Mouse (Mus musculus) stomach, embryonic 15.5 days (tissue): ENCODE measurements around the gene Cdc5l. TPM values are rescaled to one million over a fixed set of nuclear protein-coding genes. Genes with fewer than 3 reads are reported as not detected.

Experiments
- ATAC-seq: fragments of 200-750 bp; cut with Nextera tagmentation; 2 replicates; pipeline ENCODE4 v1.8.0; 2017; ENCODE audit warnings: low read depth, moderate number of reproducible peaks, moderate TSS enrichment; ENCODE audit not compliant: insufficient read depth, low FRiP score
- H3K27ac ChIP-seq: fragments of 300-500 bp; sonication (generic); 2 replicates; pipeline ENCODE4 v1.5.1; 2015; ENCODE audit warnings: mild to moderate bottlenecking, inconsistent platforms
- H3K27me3 ChIP-seq: fragments of 300-500 bp; sonication (generic); replicated peaks from 2 replicates; pipeline ENCODE4 v1.6.1; 2015; ENCODE audit warnings: inconsistent platforms
- H3K36me3 ChIP-seq: fragments of 300-500 bp; sonication (generic); 2 replicates; pipeline ENCODE4 v1.6.1; 2015; ENCODE audit warnings: inconsistent platforms
- H3K4me1 ChIP-seq: fragments of 300-500 bp; sonication (generic); 2 replicates; pipeline ENCODE4 v1.6.1; 2015; ENCODE audit warnings: inconsistent platforms
- H3K4me2 ChIP-seq: fragments of 300-500 bp; sonication (generic); 2 replicates; pipeline ENCODE4 v1.6.1; 2015; ENCODE audit warnings: mild to moderate bottlenecking, inconsistent platforms
- H3K4me3 ChIP-seq: fragments of 300-500 bp; sonication (generic); replicated peaks from 2 replicates; pipeline ENCODE4 v1.5.1; 2015; ENCODE audit warnings: inconsistent platforms
- H3K9ac ChIP-seq: fragments of 300-500 bp; sonication (generic); 2 replicates; pipeline ENCODE4 v1.6.1; 2015; ENCODE audit warnings: inconsistent platforms
- H3K9me3 ChIP-seq: fragments of 300-500 bp; sonication (generic); 2 replicates; pipeline ENCODE4 v1.6.1; 2016; ENCODE audit warnings: inconsistent platforms
- WGBS: fragments of 180-500 bp; shearing (Covaris S2); methylation state at CpG from one replicate; pipeline ENCODE4 v1.1.7; 2015; 5-methylcytosine and 5-hydroxymethylcytosine counted together
- polyA plus RNA-seq: library from polyadenylated mRNA; unstranded; fragments of >200 nt; fragmentation: Nextera tagmentation; extraction: Ambion mirVana; gene quantifications from 2 replicates; pipeline ENCODE4 v1.2.1, GENCODE M21; 2015

The Cdc5l gene
- 55.7 and 59.0 TPM in 2 replicates for polyA plus RNA-seq

GRCm38 (mm10) chr17:45433419-45434261 lies at the start of gene Cdc5l:
Gene Cdc5l, minus strand, starts transcription at chr17:45433737.
- Histone ChIP-seq H3K4me2 (peak within 1 kb of the TSS; percentile 86), H3K27ac (peak within 1 kb of the TSS; percentile 99), H3K4me1 (peaks cover 16% of the 10 kb centered on the region), H3K9me3 (no peaks in the 10 kb centered on the region), H3K4me3 (peak within 1 kb of the TSS; percentile 89), H3K9ac (peak within 1 kb of the TSS; percentile 78), H3K27me3 (no peaks in the 10 kb centered on the region), H3K36me3 (no peaks in the 10 kb centered on the region)
- WGBS, result under 1% methylated on average over 73 of the region's 73 CpGs
- ATAC-seq, result peak; percentile 95

- no peak overlapping the region for H3K4me2 ChIP-seq
- no peak for ATAC-seq
- no peaks in the 10 kb centered on the region for H3K36me3 ChIP-seq
- no peak overlapping the region for H3K9ac ChIP-seq
- H3K4me3 ChIP-seq, result no peak overlapping the region
- H3K27ac ChIP-seq, result no peak overlapping the region
- 18% methylated on average over 2 of the region's 2 CpGs for WGBS
- H3K9me3 ChIP-seq, result no peaks in the 10 kb centered on the region
- H3K27me3 ChIP-seq, result peaks cover 6% of the 10 kb centered on the region; the same call in 1 of the 2 replicates
- H3K4me1 ChIP-seq, result no peaks in the 10 kb centered on the region
Measured at GRCm38 (mm10) chr17:45480429-45480828, 46.9 kb upstream of the Cdc5l start.

- no peak for ATAC-seq
- Histone ChIP-seq H3K27ac (no peak overlapping the region), H3K9ac (no peak overlapping the region), H3K4me2 (no peak overlapping the region), H3K27me3 (peaks cover 17% of the 10 kb centered on the region; the same call in 1 of the 2 replicates), H3K9me3 (no peaks in the 10 kb centered on the region), H3K36me3 (no peaks in the 10 kb centered on the region), H3K4me3 (no peak overlapping the region), H3K4me1 (0 out of 2 replicates have a peak, but pooled peaks cover 7% of the 10 kb centered on the region)
- 11% methylated on average over 12 of the region's 12 CpGs for WGBS
Measured at GRCm38 (mm10) chr17:45478234-45478825, 44.8 kb upstream of the Cdc5l start.

DNA sequence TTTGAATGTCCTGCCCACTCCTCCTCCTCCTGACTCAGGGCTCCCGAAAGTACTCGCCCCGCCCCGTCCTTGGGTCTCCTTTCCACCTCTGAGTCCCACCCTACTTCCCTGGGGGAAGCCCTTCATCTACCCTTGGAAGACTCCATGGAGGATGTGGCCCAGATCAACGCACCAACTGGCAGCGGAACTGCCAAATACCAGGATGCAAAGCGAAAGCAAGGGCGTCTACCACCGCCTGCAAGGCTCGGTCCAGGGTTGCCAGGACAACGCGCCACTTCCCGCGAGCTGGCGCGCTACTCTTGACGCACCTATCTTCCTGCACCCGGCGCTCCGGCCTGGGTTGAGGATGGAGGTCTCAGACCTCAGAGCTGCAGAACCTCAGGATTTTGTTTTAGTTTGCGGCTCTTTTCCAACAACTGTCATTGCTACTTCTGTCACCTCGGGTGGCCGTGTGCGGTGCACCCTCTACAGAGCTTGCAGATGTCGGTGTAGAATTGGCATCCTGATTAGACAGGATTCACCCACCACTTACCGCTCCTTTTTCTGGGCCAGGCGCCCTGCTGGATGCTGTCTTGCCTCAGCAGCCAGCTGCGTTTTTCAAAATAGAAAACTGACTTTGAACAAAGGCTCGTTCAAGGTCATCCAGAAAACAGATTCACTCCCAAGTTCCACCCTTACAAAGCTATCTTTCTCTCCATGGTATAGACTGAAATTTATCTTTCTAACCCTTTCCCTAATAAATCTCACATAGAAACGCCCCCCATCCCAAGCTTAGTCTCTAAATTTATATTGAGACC lies 41.3 kb upstream of the Cdc5l start, which contains the start of gene Spats1:
Spats1 (minus strand) TSS at position 747 of the 797 bp plus-strand sequence.
- Histone ChIP-seq H3K9me3 (no peaks in the 10 kb centered on the region), H3K27me3 (peaks cover 17% of the 10 kb centered on the region; the same call in 1 of the 2 replicates), H3K27ac (no peak within 1 kb of the TSS), H3K4me1 (0 out of 2 replicates have a peak, but pooled peaks cover 7% of the 10 kb centered on the region), H3K9ac (no peak within 1 kb of the TSS), H3K4me3 (peak within 1 kb of the TSS; percentile 37), H3K4me2 (peak within 1 kb of the TSS; percentile 65), H3K36me3 (no peaks in the 10 kb centered on the region)
- peak; percentile 22; the same call in 1 of the 2 replicates for ATAC-seq
- WGBS, result 5% methylated on average over 30 of the region's 30 CpGs

- no peak overlapping the region for H3K9ac ChIP-seq
Measured at GRCm38 (mm10) chr17:45474146-45474545, 40.6 kb upstream of the Cdc5l start.

DNA sequence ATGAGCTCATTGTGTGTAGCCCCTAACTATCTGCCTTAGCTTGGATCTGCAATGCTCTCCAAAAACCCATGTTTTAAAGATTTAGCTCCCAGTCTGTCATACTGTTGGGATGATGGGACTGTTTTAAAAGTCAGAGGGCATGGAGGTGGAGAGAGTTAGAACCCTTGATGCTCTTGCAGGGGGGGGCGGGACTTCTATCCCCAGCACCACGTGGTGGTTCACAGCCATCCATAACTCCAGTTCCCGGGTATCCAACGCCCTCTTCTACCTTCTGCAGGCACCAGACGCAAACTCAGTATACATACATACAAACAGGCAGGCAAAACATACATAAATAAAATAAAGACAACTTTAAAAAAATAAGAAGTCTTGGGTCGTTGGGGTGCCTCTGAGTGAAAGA lies 40.1 kb upstream of the Cdc5l start:
- Histone ChIP-seq H3K9ac (no peak overlapping the region), H3K36me3 (no peaks in the 10 kb centered on the region), H3K27ac (no peak overlapping the region), H3K4me1 (0 out of 2 replicates have a peak, but pooled peaks cover 7% of the 10 kb centered on the region), H3K9me3 (no peaks in the 10 kb centered on the region), H3K4me2 (no peak overlapping the region), H3K4me3 (no peak overlapping the region), H3K27me3 (peaks cover 17% of the 10 kb centered on the region; the same call in 1 of the 2 replicates)
- no peak for ATAC-seq
- WGBS, result 72% methylated on average over 6 of the region's 6 CpGs

More at GRCm38 (mm10) chr17:45474146-45474545, 40.6 kb upstream of the Cdc5l start:
- H3K27ac ChIP-seq, result no peak overlapping the region
- 0 out of 2 replicates have a peak, but pooled peaks cover 7% of the 10 kb centered on the region for H3K4me1 ChIP-seq
- 73% methylated on average over 8 of the region's 8 CpGs for WGBS
- H3K27me3 ChIP-seq, result peaks cover 17% of the 10 kb centered on the region; the same call in 1 of the 2 replicates
- H3K4me2 ChIP-seq, result peak overlapping the region; percentile 65
- no peaks in the 10 kb centered on the region for H3K9me3 ChIP-seq
- ATAC-seq, result no peak
- H3K36me3 ChIP-seq, result no peaks in the 10 kb centered on the region
- peak overlapping the region; percentile 37 for H3K4me3 ChIP-seq

GRCm38 (mm10) chr17:45470726-45471125 lies 37.2 kb upstream of the Cdc5l start:
- no peaks in the 10 kb centered on the region for H3K9me3 ChIP-seq
- no peak for ATAC-seq
- no peak overlapping the region for H3K27ac ChIP-seq
- H3K36me3 ChIP-seq, result no peaks in the 10 kb centered on the region
- no peak overlapping the region for H3K4me2 ChIP-seq
- 0 out of 2 replicates have a peak, but pooled peaks cover 7% of the 10 kb centered on the region for H3K4me1 ChIP-seq
- peaks cover 13% of the 10 kb centered on the region; the same call in 1 of the 2 replicates for H3K27me3 ChIP-seq
- 76% methylated on average over 7 of the region's 7 CpGs for WGBS
- H3K9ac ChIP-seq, result no peak overlapping the region
- H3K4me3 ChIP-seq, result no peak overlapping the region

GRCm38 (mm10) chr17:45468302-45468701 lies 34.8 kb upstream of the Cdc5l start:
- ATAC-seq, result no peak
- 77% methylated on average over 5 of the region's 5 CpGs for WGBS
- H3K27ac ChIP-seq, result no peak overlapping the region

DNA sequence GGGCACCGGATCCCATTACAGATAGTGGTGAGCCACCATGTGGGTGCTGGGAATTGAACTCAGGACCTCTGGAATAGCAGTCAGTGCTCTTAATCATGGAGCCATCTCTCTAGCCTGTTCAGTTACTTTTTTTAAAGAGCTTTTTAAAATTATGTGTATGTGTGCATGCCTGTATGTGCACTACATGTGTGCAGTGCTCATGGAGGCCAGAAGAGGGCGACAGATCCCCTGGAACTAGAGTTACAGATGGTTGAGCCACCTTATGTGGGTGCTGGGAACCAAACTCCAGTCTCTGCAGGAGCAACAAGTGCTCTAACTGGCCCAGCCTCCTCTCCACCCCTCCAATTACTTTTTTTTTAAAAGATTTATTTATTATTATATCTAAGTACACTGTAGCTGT lies 33.2 kb upstream of the Cdc5l start:
- H3K27ac ChIP-seq, result no peak overlapping the region
- no peak overlapping the region for H3K9ac ChIP-seq
- H3K4me3 ChIP-seq, result no peak overlapping the region
- H3K4me1 ChIP-seq, result no peaks in the 10 kb centered on the region
- H3K36me3 ChIP-seq, result no peaks in the 10 kb centered on the region
- no peak for ATAC-seq
- WGBS, result 67% methylated on average over 2 of the region's 2 CpGs
- no peaks in the 10 kb centered on the region for H3K27me3 ChIP-seq
- H3K9me3 ChIP-seq, result no peaks in the 10 kb centered on the region
- no peak overlapping the region for H3K4me2 ChIP-seq

More at GRCm38 (mm10) chr17:45468302-45468701, 34.8 kb upstream of the Cdc5l start:
- H3K36me3 ChIP-seq, result no peaks in the 10 kb centered on the region
- H3K9ac ChIP-seq, result no peak overlapping the region
- no peak overlapping the region for H3K4me3 ChIP-seq
- no peaks in the 10 kb centered on the region for H3K4me1 ChIP-seq
- no peak overlapping the region for H3K4me2 ChIP-seq
- H3K9me3 ChIP-seq, result no peaks in the 10 kb centered on the region
- no peaks in the 10 kb centered on the region for H3K27me3 ChIP-seq

- no peak for ATAC-seq
- no peaks in the 10 kb centered on the region for H3K27me3 ChIP-seq
- no peak overlapping the region for H3K4me2 ChIP-seq
- no peak overlapping the region for H3K27ac ChIP-seq
- no peak overlapping the region for H3K9ac ChIP-seq
- no peaks in the 10 kb centered on the region for H3K9me3 ChIP-seq
- H3K4me1 ChIP-seq, result no peaks in the 10 kb centered on the region
- WGBS, result 84% methylated on average over 9 of the region's 9 CpGs
- no peaks in the 10 kb centered on the region for H3K36me3 ChIP-seq
- no peak overlapping the region for H3K4me3 ChIP-seq
Measured at GRCm38 (mm10) chr17:45464255-45464654, 30.7 kb upstream of the Cdc5l start.

DNA sequence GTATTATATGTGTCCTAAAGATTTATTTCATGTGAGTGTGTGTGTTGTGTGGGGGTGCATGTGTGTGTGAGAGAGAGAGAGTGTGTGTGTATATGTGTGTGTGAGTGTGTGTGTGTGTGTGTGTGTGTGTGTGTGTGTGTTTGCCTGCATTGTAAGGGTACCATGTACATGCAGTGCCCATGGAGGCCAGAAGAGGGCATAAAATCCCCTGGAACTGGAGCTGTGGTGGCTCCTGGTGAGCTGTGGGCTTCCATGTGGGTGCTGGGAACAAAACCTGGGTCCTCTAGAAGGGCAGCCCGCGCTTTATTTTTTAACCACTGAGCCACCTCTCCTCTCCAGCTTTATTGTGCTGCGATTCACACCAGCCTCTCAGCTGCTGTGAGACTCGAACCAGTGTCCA lies 29.0 kb upstream of the Cdc5l start:
- Histone ChIP-seq H3K36me3 (no peaks in the 10 kb centered on the region), H3K9me3 (no peaks in the 10 kb centered on the region), H3K4me1 (no peaks in the 10 kb centered on the region), H3K4me2 (no peak overlapping the region), H3K27ac (no peak overlapping the region), H3K27me3 (no peaks in the 10 kb centered on the region), H3K4me3 (no peak overlapping the region), H3K9ac (no peak overlapping the region)
- ATAC-seq, result no peak
- WGBS, result 89% methylated on average over 4 of the region's 4 CpGs
